Mouse (Mus musculus) olfactory bulb, adult 2 months (tissue): Measurements from ENCODE around the gene Lnx2.

ENCODE experiments used
- CTCF ChIP-seq: fragments of 200-500 bp; IDR thresholded peaks from 2 replicates; pipeline ENCODE4 v1.5.1; 2012; ENCODE audit warnings: low read depth, mild to moderate bottlenecking, low read length, moderate library complexity; ENCODE audit not compliant: insufficient read depth
- POLR2A ChIP-seq: fragments of 200-500 bp; IDR thresholded peaks from 2 replicates; pipeline ENCODE4 v1.6.1; 2012; ENCODE audit warnings: mild to moderate bottlenecking, low read depth, low read length, moderate library complexity; ENCODE audit not compliant: insufficient read depth

DNA sequence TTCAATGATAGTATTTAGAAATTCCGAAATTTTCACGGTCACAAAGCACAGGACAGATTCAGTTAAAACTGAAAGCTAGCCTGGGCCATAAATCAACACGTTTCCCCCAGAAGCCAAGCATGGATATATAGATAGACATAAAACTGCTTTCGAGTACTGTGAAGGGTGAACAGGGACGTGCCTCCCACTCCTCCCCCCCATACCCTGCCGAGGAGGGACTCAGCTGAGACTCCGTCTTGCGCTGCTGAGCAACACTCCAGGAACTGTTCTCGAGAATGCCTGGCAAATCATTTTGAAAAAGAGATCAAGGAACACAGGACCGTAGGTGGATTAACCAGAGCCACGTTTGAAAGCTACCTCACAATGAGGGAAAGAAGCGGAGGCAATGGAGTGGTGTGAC, 42.1 kb downstream of the Lnx2 start:
- TF ChIP-seq CTCF (no peak), POLR2A (no peak)
